Mouse (Mus musculus) bone marrow, adult 2 months (tissue): ENCODE results near the gene Nxph3.

Source experiments
- CTCF ChIP-seq: fragments of 200-500 bp; IDR thresholded peaks from 2 replicates; pipeline ENCODE4 v1.5.1; 2011; ENCODE audit warnings: low read length, control low read depth; ENCODE audit not compliant: control insufficient read depth, insufficient read depth
- POLR2A ChIP-seq: fragments of 200-500 bp; IDR thresholded peaks from 2 replicates; pipeline ENCODE4 v1.6.1; 2011; ENCODE audit warnings: low read depth, mild to moderate bottlenecking, control low read depth, low read length, borderline replicate concordance; ENCODE audit not compliant: control insufficient read depth

- no peak for TF ChIP-seq CTCF
- TF ChIP-seq POLR2A: no peak
These were observed 22.1 kb downstream of the Nxph3 start for GRCm38 (mm10) chr11:95492256-95492655.
